Mouse (Mus musculus) adrenal gland, adult 2 months (tissue): ENCODE results near the gene Pigr. TPM values are rescaled to one million over a fixed set of nuclear protein-coding genes. Genes with fewer than 3 reads are reported as not detected.

Experiments used
- DNase-seq: peaks from one replicate; pipeline ENCODE4 v3.0.0; 2021
- polyA plus RNA-seq: library from polyadenylated mRNA; depleted of rRNA; stranded (reverse); fragments of >200 nt; gene quantifications from 2 replicates; pipeline ENCODE4 v1.2.3, GENCODE M21; 2012; rRNA removed
- total RNA-seq, 2 experiments: library from RNA; stranded (reverse); gene quantifications; 2 replicates each; pipeline ENCODE4 v1.2.3; 2021

The Pigr gene
- total and polyA plus RNA-seq, 3 experiments, result 0.07 to 3.2 (median 0.14) TPM

GRCm38 (mm10) chr1:130877889-130878614, 51.6 kb downstream of the Pigr start:
- DNase-seq, result peak; percentile 15

GRCm38 (mm10) chr1:130879927-130880326, 53.4 kb downstream of the Pigr start:
- DNase-seq, result no peak

- no peak for DNase-seq
Observed at GRCm38 (mm10) chr1:130883146-130883545, 56.7 kb downstream of the Pigr start.

- DNase-seq, result no peak
Observed at GRCm38 (mm10) chr1:130887354-130887753, 60.9 kb downstream of the Pigr start, which contains the start of gene Il24. Gene Il24, minus strand, starts transcription at chr1:130887454.

GRCm38 (mm10) chr1:130892446-130892845, 66.0 kb downstream of the Pigr start:
- peak; percentile 91 for DNase-seq

- peak; percentile 18 for DNase-seq
Observed at GRCm38 (mm10) chr1:130893329-130894040, 67.0 kb downstream of the Pigr start.

GRCm38 (mm10) chr1:130894468-130894867, 68.0 kb downstream of the Pigr start:
- DNase-seq, result no peak

Other genes starting within 250 kb of the Pigr start
- gene Zp3r, start 197.1 kb upstream of the Pigr start, total RNA-seq, result not detected
- gene Zp3r, start 197.1 kb upstream of the Pigr start, polyA plus RNA-seq, result not detected in 2 replicates
- under 1 TPM in 1 of 2 experiments, not detected in 1; 0.69 TPM for gene C4bp, start 165.1 kb upstream of the Pigr start, total RNA-seq
- 0.03 TPM in 1 of 2 replicates, not detected in the other for gene C4bp, start 165.1 kb upstream of the Pigr start, polyA plus RNA-seq
- gene Gm29427, start 110.9 kb upstream of the Pigr start, total RNA-seq, result not detected
- gene Gm29427, start 110.9 kb upstream of the Pigr start, polyA plus RNA-seq, result not detected in 2 replicates
- gene Yod1, start 109.4 kb upstream of the Pigr start, total RNA-seq, result 10 to 100 TPM in 1 of 2 experiments, 1 to 10 TPM in 1; 9.5 to 10.6 TPM
- gene Yod1, start 109.4 kb upstream of the Pigr start, polyA plus RNA-seq, result 1.9 and 2.1 TPM in 2 replicates
- 10 to 100 TPM; 26.1 to 35.5 TPM for gene Pfkfb2, start 97.4 kb upstream of the Pigr start, total RNA-seq
- gene Pfkfb2, start 97.4 kb upstream of the Pigr start, polyA plus RNA-seq, result 5.8 and 5.9 TPM in 2 replicates
- gene AA986860, start 94.7 kb upstream of the Pigr start, total RNA-seq, result 1 to 10 TPM; 3.1 to 6.8 TPM
- gene AA986860, start 94.7 kb upstream of the Pigr start, polyA plus RNA-seq, result 1.8 and 3.7 TPM in 2 replicates
- under 1 TPM in 1 of 2 experiments, not detected in 1; 0.17 TPM for gene Fcamr, start 25.8 kb upstream of the Pigr start, total RNA-seq
- not detected in 2 replicates for gene Fcamr, start 25.8 kb upstream of the Pigr start, polyA plus RNA-seq
- gene Fcmr, start 39.0 kb downstream of the Pigr start, total RNA-seq, result 1 to 10 TPM in 1 of 2 experiments, not detected in 1; 1.0 TPM
- 0.41 and 1.4 TPM in 2 replicates for gene Fcmr, start 39.0 kb downstream of the Pigr start, polyA plus RNA-seq
- not detected for gene Il24, start 60.8 kb downstream of the Pigr start, total RNA-seq
- gene Il24, start 60.8 kb downstream of the Pigr start, polyA plus RNA-seq, result not detected in 2 replicates
- gene Il20, start 84.8 kb downstream of the Pigr start, total RNA-seq, result not detected
- not detected in 2 replicates for gene Il20, start 84.8 kb downstream of the Pigr start, polyA plus RNA-seq
- gene Il19, start 113.4 kb downstream of the Pigr start, total RNA-seq, result not detected
- gene Il19, start 113.4 kb downstream of the Pigr start, polyA plus RNA-seq, result not detected in 2 replicates
- gene Il10, start 193.2 kb downstream of the Pigr start, total RNA-seq, result not detected
- gene Il10, start 193.2 kb downstream of the Pigr start, polyA plus RNA-seq, result not detected in 2 replicates